Mouse (Mus musculus) adrenal gland, postnatal 25 days (tissue): ENCODE measurements around the gene Glt8d1. TPM values are rescaled to one million over a fixed set of nuclear protein-coding genes. Genes with fewer than 3 reads are reported as not detected.

Source experiments
- total RNA-seq: library from RNA; stranded (reverse); gene quantifications from 2 replicates; pipeline ENCODE4 v1.2.3, GENCODE M21; 2021

The Glt8d1 gene
- total RNA-seq, 1 experiment from 2014 or later, result 56.9 TPM

Other genes starting within 250 kb of the Glt8d1 start
- gene Tmem110, start 175.8 kb upstream of the Glt8d1 start, total RNA-seq, result 15.4 and 27.1 TPM in 2 replicates
- gene Mustn1, start 122.2 kb upstream of the Glt8d1 start, total RNA-seq, result 2.5 and 3.3 TPM in 2 replicates
- 0.46 and 17.5 TPM in 2 replicates for gene Itih4, start 114.9 kb upstream of the Glt8d1 start, total RNA-seq
- 0.30 and 5.2 TPM in 2 replicates for gene Itih3, start 77.6 kb upstream of the Glt8d1 start, total RNA-seq
- gene Itih1, start 58.1 kb upstream of the Glt8d1 start, total RNA-seq, result 7.6 TPM in 1 of 2 replicates, not detected in the other
- 14.3 and 14.8 TPM in 2 replicates for gene Nek4, start 50.0 kb upstream of the Glt8d1 start, total RNA-seq
- gene Spcs1, start 272 bp downstream of the Glt8d1 start, total RNA-seq, result 250 and 265 TPM in 2 replicates
- gene Pbrm1, start 17.7 kb downstream of the Glt8d1 start, total RNA-seq, result 49.9 and 66.0 TPM in 2 replicates
- gene Gnl3, start 17.8 kb downstream of the Glt8d1 start, total RNA-seq, result 60.8 and 110 TPM in 2 replicates
- gene Smim4, start 127.6 kb downstream of the Glt8d1 start, total RNA-seq, result 67.9 and 77.7 TPM in 2 replicates
- 33.5 and 39.5 TPM in 2 replicates for gene Nt5dc2, start 129.7 kb downstream of the Glt8d1 start, total RNA-seq
- gene Stab1, start 167.2 kb downstream of the Glt8d1 start, total RNA-seq, result 62.2 and 79.5 TPM in 2 replicates
- gene Tnnc1, start 206.9 kb downstream of the Glt8d1 start, total RNA-seq, result 1.9 TPM in 1 of 2 replicates, not detected in the other
- 393 and 398 TPM in 2 replicates for gene Nisch, start 215.5 kb downstream of the Glt8d1 start, total RNA-seq
- gene Sema3g, start 216.5 kb downstream of the Glt8d1 start, total RNA-seq, result 6.3 and 7.5 TPM in 2 replicates
- 7.6 and 11.0 TPM in 2 replicates for gene Phf7, start 249.9 kb downstream of the Glt8d1 start, total RNA-seq